Mouse (Mus musculus): ENCODE results near the gene Sacm1l. TPM values are rescaled to one million over a fixed set of nuclear protein-coding genes. Genes with fewer than 3 reads are reported as not detected.

The Sacm1l gene
- total RNA-seq (2021): 10 to 100 TPM; 47.5 to 52.2 TPM
- long read RNA-seq, experiment 1, transcript Sacm1l-201 (20 exons, 3,558 nt): major isoform, 41 of 43 reads
- long read RNA-seq, experiment 1, partial matches to known transcripts: 0 of 43 reads
- long read RNA-seq, experiment 1, other reads (novel, unspliced or antisense): 2 of 43 reads
- long read RNA-seq, experiment 2, transcript Sacm1l-201 (20 exons, 3,558 nt): major isoform, 47 of 51 reads
- long read RNA-seq, experiment 2, partial matches to known transcripts: 0 of 51 reads
- long read RNA-seq, experiment 2, other reads (novel, unspliced or antisense): 4 of 51 reads

DNA sequence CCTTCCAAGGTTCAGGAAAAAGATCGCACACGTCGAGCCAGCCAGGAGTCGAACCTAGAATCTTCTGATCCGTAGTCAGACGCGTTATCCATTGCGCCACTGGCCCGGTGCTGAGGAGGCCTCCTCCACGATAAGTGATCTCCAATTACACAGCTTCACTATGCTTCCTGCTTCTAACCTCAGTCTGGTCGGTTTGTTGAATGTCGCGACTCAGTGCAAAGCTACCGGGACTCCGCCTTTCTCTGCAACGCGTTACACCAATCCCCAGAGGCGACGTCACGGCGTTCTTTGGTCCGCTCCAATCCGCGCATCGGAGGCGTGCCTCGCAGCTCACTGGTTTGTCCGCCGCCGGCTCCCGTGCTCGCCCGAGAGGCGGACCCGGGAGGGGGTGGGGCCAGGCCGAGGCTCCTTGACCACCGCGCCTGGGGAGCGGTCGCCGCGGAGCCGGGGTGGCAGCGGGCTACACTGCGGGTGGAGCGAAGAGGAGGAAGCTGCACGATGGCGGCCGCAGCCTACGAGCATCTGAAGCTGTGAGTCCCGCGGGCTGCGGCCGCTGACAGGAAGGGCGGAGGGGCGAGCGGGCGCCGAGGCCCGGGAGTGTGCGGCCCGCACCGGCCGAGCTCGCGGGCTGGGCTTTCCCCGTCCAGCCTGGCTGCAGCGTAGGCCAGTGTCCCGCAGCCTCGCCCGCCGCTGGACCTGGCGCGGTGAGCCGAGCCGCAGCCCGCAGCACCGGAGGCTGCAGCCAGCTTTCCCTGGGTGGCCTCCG, at the start of gene Sacm1l:
TSS of gene Sacm1l (plus strand) at position 368 of the 766 bp plus-strand sequence.
- peak; percentile 96 to 99 for DNase-seq (ENCODE audit: low spot score in 2 of 2)

DNA sequence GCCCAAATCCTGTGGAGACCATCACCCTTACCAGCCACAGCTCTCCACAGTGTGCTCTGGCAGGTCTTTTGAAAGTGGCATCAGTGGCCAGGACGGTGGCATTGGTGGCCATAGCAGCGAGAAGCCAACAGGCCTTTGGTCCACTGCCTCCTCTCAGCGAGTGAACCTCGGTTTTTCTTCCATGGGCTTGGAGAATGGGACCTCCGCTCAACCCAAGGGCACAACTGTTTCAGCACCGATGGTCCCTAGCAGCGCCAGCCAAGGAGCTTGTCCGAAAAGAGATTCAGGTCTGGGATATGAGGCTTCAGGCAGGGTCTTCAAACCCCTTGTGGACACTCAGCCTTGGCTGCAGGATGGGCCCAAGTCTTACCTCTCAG, 49.7 kb upstream of the Sacm1l start:
- no peak for DNase-seq (ENCODE audit: low spot score in 2 of 2)

DNA sequence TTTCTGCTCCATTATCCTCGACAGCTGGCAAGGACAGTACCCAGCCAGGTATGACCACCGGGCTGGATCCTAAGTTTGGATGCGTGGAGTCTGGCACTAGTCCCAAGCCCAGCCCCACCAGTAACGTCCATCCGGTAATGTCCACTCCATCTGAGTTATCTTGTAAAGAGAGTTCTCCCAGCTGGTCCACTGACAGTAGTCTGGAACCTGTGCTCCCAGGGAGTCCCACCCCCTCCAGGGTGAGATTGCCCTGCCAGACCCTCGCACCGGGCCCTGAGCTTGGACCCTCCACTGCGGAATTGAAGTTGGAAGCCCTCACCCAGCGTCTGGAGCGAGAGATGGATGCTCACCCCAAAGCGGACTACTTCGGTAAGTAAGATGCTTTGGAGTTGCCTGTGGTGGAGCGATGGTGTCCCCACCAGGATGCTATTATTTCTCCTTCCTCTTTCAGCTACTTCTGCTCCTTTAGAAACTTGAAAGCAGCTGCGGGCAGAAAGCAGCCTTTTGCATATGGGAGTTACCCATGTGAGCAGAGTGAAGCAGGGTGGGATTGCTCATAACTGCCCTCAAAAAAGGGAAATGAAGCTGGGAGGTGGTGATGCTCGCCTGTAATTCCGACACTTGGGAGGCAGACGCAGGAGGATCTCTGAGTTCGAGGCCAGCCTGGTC, 49.2 kb upstream of the Sacm1l start:
- no peak for DNase-seq (ENCODE audit: low spot score in 2 of 2)

DNA sequence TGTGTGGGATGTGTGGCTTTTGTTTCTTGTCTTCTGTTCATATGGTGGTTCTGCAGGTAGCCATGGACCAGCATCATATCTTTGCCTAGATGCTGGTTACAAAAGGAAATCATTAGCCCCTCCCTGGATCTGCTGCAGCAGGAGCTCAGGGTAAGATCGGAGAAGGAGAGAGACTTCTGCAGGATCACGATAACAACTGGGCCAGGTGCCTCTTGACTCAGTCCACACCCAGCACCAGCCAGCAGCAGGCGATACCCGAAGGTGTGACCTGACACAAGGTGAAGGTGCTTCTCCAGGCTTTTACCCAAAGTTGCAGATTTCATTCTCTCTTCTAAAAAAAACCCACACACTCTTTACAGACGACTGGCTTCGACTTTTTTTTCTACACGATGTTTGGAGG, 48.4 kb upstream of the Sacm1l start:
- DNase-seq (ENCODE audit: low spot score in 2 of 2): no peak

DNA sequence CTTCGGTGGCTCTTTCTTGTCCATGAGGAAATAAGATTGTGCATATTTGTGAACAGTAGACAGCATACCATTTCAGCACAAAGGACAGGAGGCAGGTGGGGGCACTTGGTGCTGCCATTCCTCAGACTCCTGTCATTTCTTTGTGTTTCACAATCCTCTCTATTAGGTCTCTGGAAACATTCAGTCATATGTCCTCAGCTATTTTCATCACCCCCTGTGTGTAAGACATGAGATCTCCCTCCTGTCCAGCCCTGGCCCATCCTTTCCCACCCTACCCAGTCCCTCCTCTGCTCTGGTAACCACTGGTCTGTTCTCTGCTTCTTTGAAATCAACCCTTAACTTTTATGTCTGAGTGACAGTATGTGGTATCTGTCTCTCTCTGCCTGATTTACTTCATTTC, 46.0 kb upstream of the Sacm1l start:
- no peak for DNase-seq (ENCODE audit: low spot score in 2 of 2)

DNA sequence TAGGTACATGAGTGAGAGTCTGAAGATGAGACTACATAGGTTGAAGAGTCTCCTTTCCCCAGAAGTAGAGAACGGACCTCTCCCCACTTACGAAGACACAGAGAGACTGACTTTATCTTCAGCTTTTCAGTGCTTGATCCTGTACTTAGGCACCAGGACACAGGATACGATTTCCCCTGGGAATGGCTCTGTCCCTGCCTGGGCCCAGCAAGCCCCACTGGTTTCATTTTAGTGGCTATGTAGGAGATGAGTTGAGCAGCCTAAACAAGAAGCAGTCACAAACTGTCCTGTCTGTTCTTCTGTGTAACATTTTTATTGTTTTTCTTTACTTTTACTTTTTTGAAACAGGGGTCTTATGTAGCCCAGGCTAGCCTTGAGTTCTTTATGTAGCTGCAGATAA, 44.7 kb upstream of the Sacm1l start:
- DNase-seq (ENCODE audit: low spot score in 2 of 2): no peak

DNA sequence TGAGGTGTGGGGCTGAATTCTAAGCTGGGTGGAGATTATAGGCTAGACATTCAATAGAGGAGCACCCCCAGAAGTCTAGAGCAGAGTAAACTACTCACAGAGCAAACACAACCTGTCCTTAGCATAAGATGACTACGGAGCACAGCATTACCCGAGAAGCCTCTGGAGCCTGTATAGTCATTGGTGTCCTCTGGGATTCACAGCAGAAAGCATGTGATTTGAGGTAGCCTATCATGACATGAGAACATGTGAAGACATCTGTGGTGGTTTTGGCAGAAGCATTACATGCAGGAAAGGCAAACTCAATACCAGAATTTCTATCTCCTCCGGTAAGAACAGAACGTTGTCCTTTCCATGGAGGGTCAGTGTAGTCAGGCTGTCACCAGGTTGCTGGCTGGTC, 44.0 kb upstream of the Sacm1l start:
- no peak for DNase-seq (ENCODE audit: low spot score in 2 of 2)

DNA sequence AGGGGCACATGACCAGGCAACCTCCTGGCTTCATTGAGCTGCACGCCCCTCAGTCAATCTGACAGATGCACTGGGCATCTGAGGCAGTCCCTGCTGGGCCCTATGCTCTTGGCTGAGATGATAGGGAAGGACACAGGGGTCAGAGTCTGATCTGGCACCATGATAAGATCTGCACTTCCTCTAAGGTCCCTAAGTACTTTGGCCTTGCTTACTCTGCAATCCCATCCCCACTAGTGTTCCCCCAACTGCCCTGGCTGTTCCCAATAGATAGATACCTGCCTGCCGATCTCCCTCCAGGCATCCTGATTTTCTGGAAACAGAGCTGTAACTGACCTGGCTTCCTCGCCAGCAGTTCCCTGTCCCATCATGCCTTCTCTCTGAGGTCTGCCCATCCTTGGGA, 42.9 kb upstream of the Sacm1l start:
- no peak for DNase-seq (ENCODE audit: low spot score in 2 of 2)

DNA sequence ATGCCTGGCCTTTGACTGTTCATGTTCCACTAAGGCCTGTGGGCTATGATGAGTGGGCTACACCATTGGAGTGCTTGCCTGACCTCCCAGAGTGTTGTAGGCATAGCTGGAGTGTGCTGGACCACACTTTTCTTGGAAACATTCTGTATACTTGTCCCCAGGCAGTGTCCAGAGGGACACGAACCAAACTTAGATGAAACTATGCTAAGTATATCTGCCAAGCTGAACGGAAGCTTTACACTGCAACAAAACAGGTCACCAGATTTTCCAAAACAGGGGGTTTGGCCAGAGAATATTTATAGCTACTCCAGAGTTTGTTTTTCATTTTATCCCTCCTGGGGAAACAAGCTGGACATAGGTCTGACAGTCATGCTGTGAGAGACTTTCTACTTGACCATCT, 40.5 kb upstream of the Sacm1l start:
- DNase-seq (ENCODE audit: low spot score in 2 of 2): no peak

DNA sequence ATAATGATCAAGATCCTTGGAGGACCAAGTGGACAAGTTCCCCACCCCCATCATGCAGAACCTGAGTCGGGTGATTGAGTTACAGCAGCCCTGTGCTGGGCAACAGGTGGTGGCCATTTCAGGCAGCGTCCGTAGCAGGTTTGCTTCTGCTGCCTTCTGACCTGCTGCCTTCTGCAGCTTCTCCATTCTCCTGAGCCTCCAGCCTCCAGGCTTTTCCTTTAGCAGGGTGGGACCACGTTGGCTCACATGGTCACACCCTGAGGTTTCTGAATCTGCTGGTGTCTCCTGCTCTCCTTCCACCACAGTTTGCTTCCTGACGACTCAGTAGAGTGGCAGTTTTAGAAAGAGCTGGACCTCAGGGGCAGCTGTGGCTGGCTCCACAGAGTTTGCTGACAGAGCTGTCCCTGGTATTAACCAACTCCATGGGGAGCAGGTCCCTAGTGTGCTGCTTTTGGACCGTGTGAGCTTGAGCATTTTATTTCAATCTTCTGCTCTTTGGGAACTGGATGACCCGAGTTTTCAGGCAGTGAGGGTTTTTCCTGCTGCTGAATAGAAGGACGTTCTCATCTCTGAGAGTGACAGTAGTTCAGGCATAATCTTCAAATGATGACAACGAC, 39.7 kb upstream of the Sacm1l start:
- DNase-seq (ENCODE audit: low spot score in 2 of 2): no peak

DNA sequence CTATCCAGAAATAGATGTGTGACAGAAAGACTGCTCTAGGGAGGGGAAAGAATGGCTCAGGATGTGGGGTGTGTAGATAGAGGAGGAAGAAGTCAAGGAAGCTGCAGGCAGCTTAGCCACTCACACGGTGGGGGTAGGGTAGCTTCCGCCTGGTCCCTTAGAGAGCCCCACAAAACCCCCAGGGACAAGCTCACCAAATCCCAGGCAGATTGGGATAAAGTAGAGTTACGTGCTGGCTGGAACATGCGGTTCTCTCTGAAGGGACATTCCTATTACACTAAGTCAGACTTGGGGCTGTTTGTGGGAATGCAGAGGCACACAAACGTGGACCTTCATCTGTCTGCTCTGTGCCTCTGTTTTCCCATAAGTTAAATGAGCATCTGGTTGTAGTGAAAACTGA, 38.6 kb upstream of the Sacm1l start:
- DNase-seq (ENCODE audit: low spot score in 2 of 2): no peak

DNA sequence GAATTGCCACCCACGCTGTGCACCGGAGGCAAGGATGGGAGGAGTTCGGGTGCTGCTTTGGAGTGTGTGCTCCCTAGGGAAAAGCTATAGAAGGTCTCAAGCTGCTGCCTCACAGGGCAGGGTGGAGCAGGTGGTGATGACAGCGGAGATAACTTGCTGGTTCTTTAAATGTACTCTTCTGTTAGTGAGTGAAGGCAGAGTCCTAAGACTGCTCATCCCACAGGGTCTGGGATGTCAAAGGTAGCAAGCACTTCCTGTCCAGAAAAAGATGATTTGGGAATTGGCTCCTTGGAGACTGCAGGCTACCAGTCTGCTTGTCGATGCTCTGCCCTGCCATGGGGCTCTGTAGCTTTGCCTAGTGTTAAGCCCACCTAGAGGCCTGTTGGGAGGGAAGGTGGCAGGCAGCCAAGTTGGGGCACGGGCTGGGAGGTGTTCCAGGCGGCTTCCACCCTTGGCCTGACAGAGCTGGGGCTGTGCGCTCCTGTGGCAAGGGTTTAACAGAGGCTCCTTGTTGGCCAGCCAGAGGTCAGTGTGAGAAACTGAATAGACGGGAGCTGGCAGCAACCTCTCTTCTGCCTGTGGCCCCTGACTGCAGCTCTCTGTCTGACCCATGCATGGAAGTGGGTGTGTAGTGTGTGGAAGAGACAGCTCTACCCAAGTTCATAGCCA, 37.5 kb upstream of the Sacm1l start:
- peak in 1 of 2 experiments; percentile 46 for DNase-seq (ENCODE audit: low spot score in 2 of 2)

DNA sequence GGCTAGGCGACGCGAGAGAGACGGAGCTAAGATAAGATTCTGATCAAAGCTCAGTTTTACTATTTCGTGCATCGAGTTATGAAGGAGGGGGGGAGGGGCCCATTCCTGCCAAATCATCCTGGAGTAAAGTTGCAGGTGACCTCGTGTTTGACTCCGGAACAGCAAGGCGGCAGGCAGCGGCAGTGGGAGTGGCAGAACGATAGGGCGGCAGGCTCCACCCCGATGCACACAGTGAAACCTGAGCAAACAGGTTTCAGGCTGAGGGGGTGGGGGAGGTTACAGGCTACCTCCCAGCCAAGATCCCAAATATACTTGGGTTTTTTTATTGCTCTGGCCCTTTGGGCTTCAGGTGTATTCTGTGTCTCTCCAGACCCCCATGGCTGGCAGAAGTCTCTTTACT, 32.9 kb upstream of the Sacm1l start:
- no peak for DNase-seq (ENCODE audit: low spot score in 2 of 2)

DNA sequence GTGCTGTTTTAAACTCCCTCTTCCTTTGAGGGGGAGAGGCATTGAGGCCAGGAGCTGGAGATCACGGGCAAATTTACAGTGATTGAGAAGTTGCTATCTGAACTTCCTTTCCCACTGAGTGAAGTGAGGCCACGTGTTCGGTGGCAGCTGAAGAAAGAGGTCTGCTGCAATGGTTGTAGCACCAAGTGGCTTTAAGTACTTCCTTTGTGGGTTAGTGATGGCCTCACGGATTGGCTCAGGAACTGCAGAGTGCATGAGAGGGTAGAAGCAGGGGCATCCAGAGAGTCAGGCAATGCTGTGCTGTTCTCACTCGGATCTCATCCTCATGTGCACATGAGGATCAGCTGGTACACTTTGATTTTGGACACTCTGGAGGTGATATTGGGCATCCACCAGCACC, 31.7 kb upstream of the Sacm1l start:
- no peak for DNase-seq (ENCODE audit: low spot score in 2 of 2)

DNA sequence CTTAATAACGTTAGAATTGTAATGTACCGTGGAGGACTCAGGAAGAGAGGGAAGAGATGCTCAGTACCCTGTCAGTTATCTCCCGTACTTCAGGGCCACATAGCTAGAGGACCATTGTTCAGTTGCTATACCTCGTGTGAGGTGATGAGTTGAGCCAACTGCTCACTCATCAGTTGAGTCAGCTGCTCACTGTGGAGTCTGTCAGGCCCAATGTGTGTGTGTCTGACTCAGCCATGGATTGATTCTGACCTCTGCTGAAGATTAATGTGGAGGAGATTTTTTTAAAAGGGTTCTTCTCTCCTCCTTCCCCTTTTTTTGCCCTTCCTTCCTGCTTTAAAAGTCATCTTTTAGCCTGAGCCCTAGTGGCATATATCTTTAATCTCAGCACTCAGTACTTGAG, 29.1 kb upstream of the Sacm1l start:
- DNase-seq (ENCODE audit: low spot score in 2 of 2): no peak

DNA sequence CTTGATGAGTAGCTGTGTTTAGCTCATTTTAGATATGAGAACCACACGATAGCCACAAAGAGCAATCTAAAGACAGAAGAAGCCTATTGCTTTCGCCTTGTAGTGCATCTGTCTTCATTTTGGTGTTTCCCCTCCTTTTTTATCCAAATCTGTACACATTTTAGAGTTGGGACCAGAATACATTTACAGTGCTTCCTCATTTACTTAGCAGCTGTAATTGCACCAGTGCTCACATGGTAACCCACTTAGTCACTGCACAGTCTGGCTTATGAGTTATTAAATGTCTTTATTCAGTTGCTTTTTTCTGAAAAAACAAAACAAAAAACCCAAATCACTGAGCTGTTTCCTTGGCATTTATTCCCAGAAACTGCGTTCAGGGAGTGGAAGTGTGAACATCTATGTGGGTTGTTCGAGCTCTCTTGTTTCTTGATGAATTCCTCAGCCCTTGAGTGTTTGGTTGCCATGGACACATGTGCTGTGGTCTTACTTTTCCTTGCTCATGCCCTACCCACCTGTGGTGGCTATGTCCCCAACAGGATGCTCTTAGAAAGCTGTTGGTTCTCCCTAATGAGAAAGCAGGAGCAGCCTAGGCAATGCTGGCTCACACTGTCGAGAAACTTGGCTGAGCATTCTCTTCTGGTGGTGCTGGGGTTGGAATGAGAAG, 26.3 kb upstream of the Sacm1l start:
- peak in 1 of 2 experiments; percentile 54 for DNase-seq (ENCODE audit: low spot score in 2 of 2)

DNA sequence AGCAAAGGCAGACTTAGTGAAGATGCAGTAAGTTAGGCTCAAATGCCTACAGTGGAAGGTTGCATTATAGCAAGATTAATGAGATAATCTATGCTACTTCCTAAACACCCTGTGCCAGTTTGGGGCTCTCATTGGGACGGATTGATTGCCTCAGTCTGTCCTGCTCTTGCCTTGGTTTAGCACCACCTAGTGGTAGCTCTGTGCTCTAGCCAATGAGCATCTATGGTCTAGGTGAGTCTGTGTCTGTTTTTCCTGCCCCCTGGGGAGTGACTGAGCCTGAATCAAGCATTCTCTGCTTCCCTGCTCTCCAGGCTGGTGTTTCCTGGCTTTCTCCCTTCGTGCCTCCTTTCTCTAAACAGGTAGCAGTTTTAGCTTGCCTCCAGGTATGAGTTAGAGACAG, 25.2 kb upstream of the Sacm1l start:
- DNase-seq (ENCODE audit: low spot score in 2 of 2): peak in 1 of 2 experiments; percentile 62

DNA sequence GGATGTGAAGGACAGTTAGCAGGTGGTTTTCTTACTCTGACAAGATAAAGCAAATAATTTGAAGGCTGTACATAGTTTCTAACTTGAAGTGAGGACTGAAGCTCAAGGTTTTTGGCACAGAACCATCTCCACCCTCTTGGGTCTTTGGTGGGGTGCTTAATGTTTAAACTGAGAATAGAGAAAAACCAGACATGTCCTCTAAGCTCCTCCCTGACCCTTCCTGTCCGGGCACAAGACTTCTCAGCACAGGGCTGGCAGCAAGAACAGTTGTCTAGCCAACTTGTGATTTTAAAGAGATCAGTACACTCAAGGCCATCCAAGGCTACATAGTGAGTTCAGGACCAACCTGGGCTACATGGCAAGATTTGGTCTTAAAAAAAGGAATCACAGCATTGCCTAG, 24.0 kb upstream of the Sacm1l start:
- DNase-seq (ENCODE audit: low spot score in 2 of 2): no peak

DNA sequence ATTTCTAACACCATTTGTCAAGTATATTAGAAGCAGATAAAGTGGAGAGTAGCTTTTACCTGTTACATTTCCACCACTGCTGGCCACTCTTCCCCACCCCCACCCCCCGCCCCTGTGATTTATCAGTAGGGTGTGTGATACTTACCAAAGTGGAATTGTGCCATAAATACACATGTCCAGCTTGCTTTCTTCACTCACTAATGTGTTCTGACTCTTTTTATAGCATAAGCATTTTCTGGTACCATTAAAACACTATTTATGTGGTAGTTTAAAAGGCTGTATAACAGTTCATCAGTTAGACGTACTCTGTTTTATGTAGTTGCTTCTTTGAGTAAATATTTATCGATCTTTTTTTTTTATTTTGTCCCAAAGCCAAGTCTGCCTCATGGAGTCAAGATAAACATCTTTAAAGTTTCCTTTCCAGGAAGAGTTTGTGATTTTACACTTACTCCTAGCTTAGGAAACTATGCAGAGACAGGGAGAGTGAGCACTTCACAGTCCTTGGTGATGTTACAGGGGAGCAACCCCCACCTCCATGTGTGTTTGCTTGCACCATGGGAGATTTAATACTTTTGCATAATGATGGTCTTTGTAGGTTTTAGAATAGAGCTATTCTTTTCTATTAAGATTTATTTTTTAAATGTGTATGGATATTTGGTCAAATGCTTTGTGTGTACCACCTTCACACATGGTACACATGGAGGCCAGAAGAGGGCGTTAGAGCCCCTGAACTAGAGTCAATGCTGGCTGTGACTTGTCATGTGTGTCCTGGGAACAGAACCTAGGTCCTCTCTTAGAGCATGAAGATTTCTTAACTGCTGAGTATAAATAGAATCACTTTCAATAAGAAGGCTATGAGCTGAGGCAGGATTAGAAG, 23.1 kb upstream of the Sacm1l start:
- no peak for DNase-seq (ENCODE audit: low spot score in 2 of 2)

DNA sequence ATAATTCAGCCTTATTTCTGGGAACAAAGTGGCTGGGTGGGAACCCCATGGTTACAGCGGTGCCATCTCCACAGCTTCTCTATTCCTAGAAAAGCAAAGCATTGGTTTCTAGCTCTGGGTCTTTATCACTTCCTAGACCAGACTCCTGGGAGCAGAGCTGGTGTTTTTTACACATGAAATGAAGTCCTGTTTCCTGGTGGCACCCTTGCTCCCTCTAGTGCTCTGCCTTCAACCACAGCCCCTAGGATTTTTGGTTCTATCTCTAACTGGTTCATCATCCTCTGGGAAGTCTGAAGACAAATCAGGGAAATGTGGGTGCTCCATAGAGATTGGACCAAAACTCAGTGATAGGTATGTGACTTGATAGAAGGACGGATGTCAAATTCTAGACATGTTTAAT, 22.2 kb upstream of the Sacm1l start:
- DNase-seq (ENCODE audit: low spot score in 2 of 2): no peak

Measured in layer of hippocampus, postnatal 14 days (tissue).